Mouse (Mus musculus): Measurements from ENCODE around the gene Lpar1. TPM values are rescaled to one million over a fixed set of nuclear protein-coding genes. Genes with fewer than 3 reads are reported as not detected.
A peak's percentile ranks its signal among the peaks of the same experiment; 100 is the strongest.

Gene Lpar1
- total RNA-seq, 2 experiments from 2014 or later = 17.6 to 22.3 TPM

DNA sequence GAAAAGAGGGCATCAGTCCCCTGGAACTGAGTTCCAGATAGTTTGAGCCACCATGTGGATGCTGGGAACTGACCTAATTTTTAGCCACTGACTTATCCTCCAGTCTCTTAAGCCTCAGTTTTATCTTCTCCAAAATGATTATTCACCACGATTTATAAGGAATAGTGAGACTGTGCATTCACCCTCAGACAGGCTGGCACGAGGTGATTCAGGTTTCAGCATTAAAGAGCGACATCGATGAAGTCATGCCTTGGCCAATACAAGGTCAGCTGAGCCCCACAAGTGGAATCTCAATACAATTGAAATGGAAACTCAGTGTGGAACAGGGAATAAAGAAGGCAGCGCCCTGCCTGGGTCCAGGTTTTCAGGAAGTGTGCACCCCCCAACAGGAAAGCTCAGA lies 88.1 kb downstream of the Lpar1 start:
- no peak for DNase-seq (ENCODE audit: low spot score in 2 of 2)
- intact Hi-C loops (cut with DNase I) = no loop called here

GRCm38 (mm10) chr4:58464390-58465164 lies 89.1 kb downstream of the Lpar1 start:
- intact Hi-C loops (cut with DNase I) = loop anchor here (5.0 kb wide), 1 partner anchor 88 kb away; the partner anchor contains the start of gene Lpar1
- DNase-seq (ENCODE audit: low spot score in 2 of 2) = peak in 1 of 2 experiments; percentile 31

- DNase-seq (ENCODE audit: low spot score in 2 of 2) = no peak
- intact Hi-C loops (cut with DNase I) = loop anchor here (5.0 kb wide), 1 partner anchor 89 kb away; the partner anchor contains the start of gene Lpar1
Measured at GRCm38 (mm10) chr4:58462990-58463389, 90.7 kb downstream of the Lpar1 start.

DNA sequence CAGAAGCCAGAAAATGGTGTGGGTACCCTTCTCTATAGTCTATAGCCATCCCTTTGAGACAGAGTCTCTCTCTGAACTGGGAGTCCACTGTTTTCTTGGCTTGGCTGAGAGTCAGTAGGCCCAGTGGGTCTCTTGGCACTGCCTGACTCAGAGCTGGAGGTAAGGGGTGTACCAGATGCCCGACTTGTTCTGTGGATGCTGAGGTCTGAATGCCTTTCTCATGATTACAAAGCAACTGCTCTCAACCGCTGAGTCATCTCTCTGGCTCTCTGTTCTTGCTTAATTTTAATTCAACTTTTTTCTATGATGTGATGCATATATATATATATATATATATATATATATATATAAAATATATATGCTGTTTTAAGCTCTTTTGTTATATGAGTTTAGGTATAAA lies 91.1 kb downstream of the Lpar1 start:
- intact Hi-C loops (cut with DNase I) = loop anchor here (5.0 kb wide), 1 partner anchor 90 kb away; the partner anchor contains the start of gene Lpar1
- DNase-seq (ENCODE audit: low spot score in 2 of 2) = peak in 1 of 2 experiments; percentile 7

DNA sequence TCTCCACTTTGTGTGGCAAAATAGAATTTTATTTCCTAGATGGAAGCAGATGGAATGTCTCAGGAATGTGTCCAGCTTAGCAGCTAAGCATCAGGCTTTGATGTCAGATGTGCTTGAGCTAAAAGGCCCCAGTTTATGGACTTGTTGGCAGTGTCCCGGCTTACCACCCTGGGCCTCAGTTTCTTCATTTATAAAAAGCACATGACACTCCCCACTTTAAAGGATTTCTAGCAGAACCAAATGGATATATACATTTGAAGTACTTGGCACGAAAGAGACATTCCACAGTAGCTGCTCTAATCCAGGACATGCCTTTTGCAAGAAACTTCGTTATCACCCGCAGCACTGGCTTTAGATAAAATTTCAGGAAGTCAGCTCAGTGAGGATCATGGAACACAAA lies 100.4 kb downstream of the Lpar1 start:
- intact Hi-C loops (cut with DNase I) = no loop called here
- DNase-seq (ENCODE audit: low spot score in 2 of 2) = no peak

DNA sequence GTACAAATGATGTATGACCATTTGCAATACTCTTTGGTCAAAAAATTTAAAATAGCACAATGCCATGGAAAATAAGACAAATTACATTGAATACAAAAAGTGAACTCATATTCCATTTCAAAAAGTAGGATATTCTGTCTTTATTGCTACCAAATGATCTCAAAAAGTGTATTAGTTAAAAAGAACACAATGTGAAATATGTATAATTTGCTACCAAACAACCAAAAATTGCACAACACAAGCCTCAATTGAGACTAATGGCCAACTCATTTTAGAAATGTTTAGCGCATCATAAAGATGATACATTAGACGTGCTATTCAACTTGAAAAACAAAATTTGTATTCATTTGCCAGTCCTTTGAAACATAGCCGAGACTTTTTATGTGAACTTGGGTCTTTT lies 104.9 kb downstream of the Lpar1 start:
- intact Hi-C loops (cut with DNase I) = no loop called here

GRCm38 (mm10) chr4:58447841-58448240 lies 105.9 kb downstream of the Lpar1 start:
- intact Hi-C loops (cut with DNase I) = no loop called here
- no peak for DNase-seq (ENCODE audit: low spot score in 2 of 2)

More for the DNA sequence above, 104.9 kb downstream of the Lpar1 start:
- no peak for DNase-seq (ENCODE audit: low spot score in 2 of 2)

DNA sequence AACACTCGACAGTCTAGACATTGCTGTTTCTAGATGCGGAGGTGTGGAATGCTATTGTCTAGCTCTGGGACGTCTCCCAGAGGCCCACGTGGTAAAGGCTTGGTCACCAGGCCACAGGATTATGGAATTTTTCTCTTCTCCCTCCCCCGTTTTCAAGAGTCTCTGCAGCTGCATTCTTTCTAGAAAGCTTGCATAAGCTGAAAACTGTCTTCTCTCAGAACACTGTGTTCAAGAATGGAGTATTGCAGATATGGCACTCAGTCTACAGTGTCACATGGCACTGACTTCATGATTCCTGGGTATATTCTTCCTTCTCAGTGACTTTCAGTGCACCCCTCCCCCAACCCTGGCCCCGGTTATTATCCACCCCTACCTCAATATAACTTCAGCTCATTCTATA lies 107.9 kb downstream of the Lpar1 start:
- no peak for DNase-seq (ENCODE audit: low spot score in 2 of 2)
- intact Hi-C loops (cut with DNase I) = no loop called here

DNA sequence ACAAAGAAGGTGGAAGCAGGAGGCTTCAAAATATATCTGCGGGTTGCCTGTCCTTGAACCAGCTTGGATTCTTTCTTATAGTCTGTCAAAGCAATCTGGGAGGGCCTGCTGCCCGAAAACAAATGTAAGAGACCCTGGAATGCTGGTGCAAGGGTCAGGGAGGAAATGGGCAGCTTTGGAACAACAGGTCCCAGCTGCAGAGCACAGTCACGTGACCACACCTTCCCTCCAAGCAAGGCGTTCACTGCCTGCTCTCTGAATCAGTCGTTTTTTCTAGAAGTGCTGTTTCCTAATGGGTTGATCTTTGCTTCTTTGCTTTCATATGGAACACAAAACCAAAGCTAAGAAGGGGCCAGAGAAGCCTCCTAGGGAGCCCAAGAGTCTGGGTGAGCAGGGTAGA lies 111.4 kb downstream of the Lpar1 start:
- DNase-seq (ENCODE audit: low spot score in 2 of 2) = no peak
- intact Hi-C loops (cut with DNase I) = no loop called here

GRCm38 (mm10) chr4:58438654-58439053 lies 115.0 kb downstream of the Lpar1 start:
- intact Hi-C loops (cut with DNase I) = no loop called here
- DNase-seq (ENCODE audit: low spot score in 2 of 2) = no peak

DNA sequence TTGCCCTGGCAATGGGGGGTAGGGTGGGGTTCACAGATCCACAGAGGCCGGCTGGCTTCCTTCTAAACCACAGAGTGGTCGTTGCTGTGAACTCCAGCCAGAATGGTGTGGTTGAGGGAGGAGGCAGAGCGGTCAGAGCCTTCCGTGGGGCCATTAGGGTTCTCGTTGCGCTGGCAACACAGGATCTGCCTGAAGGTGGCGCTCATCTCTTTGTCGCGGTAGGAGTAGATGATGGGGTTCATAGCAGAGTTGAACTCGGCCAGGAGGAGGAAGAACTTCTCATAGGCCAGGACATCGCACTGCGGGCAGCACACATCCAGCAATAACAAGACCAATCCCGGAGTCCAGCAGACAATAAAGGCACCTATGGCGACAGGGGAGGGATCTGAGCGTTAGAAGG lies 116.4 kb downstream of the Lpar1 start:
- no peak for DNase-seq (ENCODE audit: low spot score in 2 of 2)
- intact Hi-C loops (cut with DNase I) = no loop called here

DNA sequence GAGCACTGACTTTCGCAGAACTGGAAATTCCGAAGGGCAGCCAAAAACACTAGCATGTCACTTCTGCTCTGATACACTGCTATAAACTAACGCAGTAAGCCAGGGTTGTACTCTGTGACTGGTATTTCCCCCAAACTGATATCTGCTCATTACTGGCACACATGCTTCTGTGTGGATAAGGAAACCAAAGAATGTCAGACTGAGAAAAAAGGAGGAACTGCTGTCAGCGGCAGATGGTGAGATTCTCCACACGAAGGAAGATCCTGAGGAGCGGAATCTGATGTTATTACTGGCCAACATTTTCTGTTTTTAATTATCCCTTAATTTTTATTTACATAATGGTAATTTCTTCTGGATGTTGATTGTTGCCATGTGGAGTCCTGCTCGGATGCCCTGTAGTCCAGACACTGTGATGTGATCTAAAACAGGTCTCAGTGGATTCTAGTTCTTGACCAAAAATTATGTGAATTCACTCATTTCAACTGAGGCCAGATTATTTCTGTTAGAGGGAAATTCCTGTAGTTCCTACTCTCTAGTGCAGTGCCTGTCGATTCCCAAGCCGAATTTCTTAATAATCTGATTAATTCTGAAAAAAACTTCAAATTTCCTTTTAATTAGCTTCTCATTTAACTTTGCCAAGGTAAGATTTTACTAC lies 130.3 kb downstream of the Lpar1 start:
- no peak for DNase-seq (ENCODE audit: low spot score in 2 of 2)
- intact Hi-C loops (cut with DNase I) = loop anchor here (10.0 kb wide), 1 partner anchor 149 kb away; no protein-coding TSS in a partner anchor

GRCm38 (mm10) chr4:58419225-58419624 lies 134.5 kb downstream of the Lpar1 start:
- intact Hi-C loops (cut with DNase I) = loop anchor here (2.0 to 5.0 kb wide), 2 partner anchors 133 to 330 kb away; partner anchors contain the start of gene Lpar1
- DNase-seq (ENCODE audit: low spot score in 2 of 2) = no peak

DNA sequence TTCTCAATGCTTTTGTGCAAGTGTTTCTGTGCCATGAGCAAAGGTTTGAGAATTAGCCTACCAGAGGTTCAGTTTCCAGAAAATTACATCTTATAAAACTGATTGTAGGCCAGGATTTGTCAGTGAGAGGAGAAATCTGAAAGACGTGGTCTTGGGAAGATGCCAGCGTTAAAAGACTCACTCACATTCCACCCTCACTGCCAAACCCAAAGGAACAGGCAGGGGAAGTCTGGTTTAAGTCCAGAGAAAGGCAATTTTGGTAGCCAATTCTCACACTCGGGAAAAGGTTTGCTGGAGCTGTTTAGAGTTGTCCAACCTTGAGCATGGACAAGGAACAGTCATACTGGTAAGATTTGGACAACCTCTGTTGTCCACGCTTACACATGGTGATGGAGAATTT lies 136.4 kb downstream of the Lpar1 start:
- intact Hi-C loops (cut with DNase I) = loop anchor here (5.0 kb wide), 1 partner anchor 135 kb away; the partner anchor contains the start of gene Lpar1
- DNase-seq (ENCODE audit: low spot score in 2 of 2) = no peak

DNA sequence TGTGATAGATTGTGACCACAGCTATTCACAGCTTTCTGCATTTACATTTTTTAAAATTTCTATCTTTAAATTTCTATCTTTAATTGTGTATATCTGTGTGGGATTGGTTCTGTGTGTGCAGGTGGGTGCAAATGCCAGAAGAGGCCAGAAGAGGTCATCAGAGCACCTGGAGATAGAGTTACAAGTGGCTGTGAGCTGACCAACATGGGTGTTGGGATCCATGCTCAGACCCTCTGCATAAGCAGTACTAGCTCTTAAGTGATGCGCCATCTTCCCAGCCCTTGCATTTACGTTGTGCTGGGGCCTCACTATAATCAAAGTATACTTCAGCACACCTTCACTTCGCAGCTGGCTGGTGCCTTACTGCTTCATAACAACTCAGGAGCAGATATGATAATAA lies 138.2 kb downstream of the Lpar1 start:
- DNase-seq (ENCODE audit: low spot score in 2 of 2) = no peak
- intact Hi-C loops (cut with DNase I) = loop anchor here (5.0 kb wide), 1 partner anchor 137 kb away; the partner anchor contains the start of gene Lpar1

DNA sequence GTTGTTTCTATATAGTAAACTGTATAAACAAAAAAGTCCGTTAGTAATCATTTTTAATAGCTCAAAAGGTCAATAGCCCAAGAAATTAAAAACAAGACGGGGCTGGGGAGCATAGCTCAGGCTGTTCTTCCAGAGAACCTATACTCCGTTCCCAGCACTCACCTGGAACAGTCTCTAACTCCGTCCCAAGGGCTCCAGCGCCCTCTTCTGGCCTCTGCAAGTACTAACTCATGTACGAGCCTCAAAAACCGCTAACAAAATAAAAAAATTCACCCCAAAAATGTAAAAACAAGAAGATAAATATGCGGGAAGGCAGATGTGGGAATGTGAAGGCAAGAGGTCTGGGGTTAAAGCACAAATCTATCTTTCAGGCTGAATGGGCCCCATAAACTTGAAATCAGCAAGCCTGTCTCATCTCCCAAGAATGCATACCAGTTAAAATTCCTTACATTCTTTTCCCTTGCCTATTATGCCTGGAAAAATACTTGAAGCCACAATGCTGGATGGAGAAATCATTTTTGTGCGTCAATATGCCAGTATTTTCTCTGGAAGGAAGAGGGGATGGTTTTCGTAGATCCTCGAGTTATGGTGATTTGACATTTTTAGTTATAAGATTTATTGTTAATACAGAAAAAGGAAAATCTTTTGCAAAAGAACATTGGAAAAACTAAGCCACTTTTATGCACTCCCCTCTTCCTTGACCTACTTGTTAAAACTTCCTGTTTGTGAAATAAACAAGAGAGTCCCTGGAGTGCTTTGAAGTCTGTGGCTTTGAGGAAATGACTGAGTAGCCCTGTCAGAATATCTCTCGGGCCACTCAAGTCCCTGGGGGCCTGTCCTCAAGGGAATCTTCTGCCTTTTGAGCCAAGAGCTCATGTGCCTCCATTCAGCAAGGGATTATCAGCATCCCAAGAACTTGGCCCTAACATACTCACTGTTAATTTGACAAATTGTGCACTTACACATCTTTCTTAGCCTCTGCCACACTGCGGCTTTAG lies 140.2 kb downstream of the Lpar1 start:
- intact Hi-C loops (cut with DNase I) = no loop called here
- DNase-seq (ENCODE audit: low spot score in 2 of 2) = no peak

- peak; percentile 47 to 63 for DNase-seq (ENCODE audit: low spot score in 2 of 2)
- intact Hi-C loops (cut with DNase I) = loop anchor here (5.0 kb wide), 1 partner anchor 75 kb away; no protein-coding TSS in a partner anchor
Measured at GRCm38 (mm10) chr4:58401973-58402501, 151.7 kb downstream of the Lpar1 start.

DNA sequence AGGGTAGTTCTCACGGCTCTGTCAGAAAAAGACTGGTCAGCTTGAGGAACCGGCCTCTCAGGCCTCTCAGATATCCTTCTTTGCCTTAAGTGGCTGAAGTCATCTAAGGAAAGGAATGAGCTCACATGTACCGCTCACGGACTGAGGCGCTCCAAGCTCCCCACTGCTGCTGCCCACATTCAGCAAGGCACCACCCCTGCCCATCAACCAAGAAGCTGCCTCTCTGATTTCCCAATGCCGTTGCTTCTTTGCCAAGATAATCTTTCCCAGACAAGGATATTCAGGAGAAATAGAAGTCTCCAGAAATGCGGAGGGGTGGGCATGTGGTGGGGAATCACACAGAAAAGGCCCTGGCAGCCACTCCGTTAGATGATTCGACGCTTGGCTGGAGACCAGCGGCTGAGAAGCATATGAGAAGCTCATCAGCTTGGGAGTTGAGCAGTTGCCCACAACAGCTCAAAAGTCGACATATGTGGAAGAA lies 152.8 kb downstream of the Lpar1 start:
- peak; percentile 83 to 84 for DNase-seq (ENCODE audit: low spot score in 2 of 2)
- intact Hi-C loops (cut with DNase I) = loop anchor here (5.0 kb wide), 1 partner anchor 76 kb away; no protein-coding TSS in a partner anchor
